Mouse (Mus musculus) CD4-positive, CD25-positive, alpha-beta regulatory T cell, adult 2 months (primary cell): ENCODE measurements around the gene Slc7a15.

Experiments
- DNase-seq: peaks from one replicate; pipeline ENCODE4 v3.0.0-alpha.2; 2012; ENCODE audit warnings: low read depth, low spot score

The Slc7a15 gene

DNA sequence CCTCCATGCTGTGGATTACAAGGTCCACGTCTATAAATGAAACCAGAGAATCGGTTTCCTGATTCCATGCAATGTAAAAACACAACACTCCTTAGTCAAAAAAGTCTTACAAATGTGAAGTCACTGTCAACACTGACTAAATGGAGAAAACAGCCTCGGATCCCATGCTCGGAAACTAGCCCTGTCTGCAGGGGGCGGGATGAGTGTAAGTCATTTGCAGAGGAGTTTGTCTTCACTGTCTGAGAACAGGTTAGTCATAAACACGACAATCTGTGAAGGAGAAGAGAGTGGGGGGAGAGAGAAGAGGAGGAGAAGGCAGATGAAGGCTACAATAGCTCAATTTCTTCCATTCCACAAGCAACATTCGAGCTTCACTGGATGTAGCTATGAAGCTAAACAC lies 113.6 kb downstream of the Slc7a15 start:
- no peak for DNase-seq

DNA sequence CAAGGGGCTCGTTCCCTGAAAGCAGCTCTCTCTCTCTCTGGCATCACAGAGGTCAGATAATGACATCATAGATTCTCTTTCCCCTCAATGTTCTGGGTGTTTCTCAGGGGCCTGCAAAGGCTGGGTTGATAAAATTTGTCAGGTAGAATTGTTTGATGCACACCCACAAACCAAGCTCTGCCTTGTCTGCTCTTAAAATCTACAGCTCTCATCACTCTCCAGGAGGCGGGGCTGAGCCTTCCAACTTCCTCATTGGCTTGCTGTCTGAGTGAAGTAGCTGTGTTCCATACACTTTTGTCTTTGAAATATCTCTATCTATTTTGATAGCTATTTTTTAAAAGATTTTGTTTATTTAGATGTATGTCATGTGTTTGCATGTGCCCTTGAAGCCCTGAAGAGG lies 116.7 kb downstream of the Slc7a15 start:
- no peak for DNase-seq
